Mouse (Mus musculus) urinary bladder, postnatal 0 days (tissue): ENCODE measurements around the gene Bnc1. TPM values are rescaled to one million over a fixed set of nuclear protein-coding genes. Genes with fewer than 3 reads are reported as not detected.

Experiments
- polyA plus RNA-seq: library from polyadenylated mRNA; unstranded; fragments of >200 nt; fragmentation: Nextera tagmentation; extraction: Ambion mirVana; gene quantifications from 2 replicates; pipeline ENCODE4 v1.2.1, GENCODE M21; 2015

The Bnc1 gene
- polyA plus RNA-seq, result 1.7 and 3.0 TPM in 2 replicates

GRCm38 (mm10) chr7:81992131-81993061 is at the start of gene Bnc1:
TSS of gene Bnc1 (minus strand) at chr7:81992292.

GRCm38 (mm10) chr7:81934267-81934745 is 57.8 kb downstream of the Bnc1 start, which contains the start of gene Hdgfl3:
TSS of gene Hdgfl3 (minus strand) at chr7:81934473.

Other genes starting within 250 kb of the Bnc1 start
- gene Ramac, start 229.4 kb downstream of the Bnc1 start, polyA plus RNA-seq, result 109 and 119 TPM in 2 replicates
- gene 3110040N11Rik, start 202.8 kb downstream of the Bnc1 start, polyA plus RNA-seq, result 36.8 and 42.9 TPM in 2 replicates
- 39.5 and 42.3 TPM in 2 replicates for gene Btbd1, start 162.9 kb downstream of the Bnc1 start, polyA plus RNA-seq
- gene Gm10160, start 136.5 kb downstream of the Bnc1 start, polyA plus RNA-seq, result not detected in 2 replicates
- 8.7 and 9.0 TPM in 2 replicates for gene Tm6sf1, start 133.3 kb downstream of the Bnc1 start, polyA plus RNA-seq
- gene Hdgfl3, start 57.8 kb downstream of the Bnc1 start, polyA plus RNA-seq, result 7.6 and 9.2 TPM in 2 replicates
- 23.2 and 24.9 TPM in 2 replicates for gene Sh3gl3, start 181.5 kb upstream of the Bnc1 start, polyA plus RNA-seq